Mouse (Mus musculus) neural tube, embryonic 15.5 days (tissue): Measurements from ENCODE around the gene Serpina1d. TPM values are rescaled to one million over a fixed set of nuclear protein-coding genes. Genes with fewer than 3 reads are reported as not detected.
"Not testable (repeated sequence)": the region's sequence is repeated elsewhere in the genome, so short reads cannot be mapped to it uniquely, and the experiment has no call there.

Experiments
- ATAC-seq: fragments of 200-750 bp; cut with Nextera tagmentation; 2 replicates; pipeline ENCODE4 v1.8.0; 2017; ENCODE audit warnings: mild to moderate bottlenecking, moderate TSS enrichment, moderate library complexity; ENCODE audit not compliant: low FRiP score
- H3K27ac ChIP-seq: fragments of 300-500 bp; sonication (generic); replicated peaks from 2 replicates; pipeline ENCODE4 v1.5.1; 2015; ENCODE audit warnings: mild to moderate bottlenecking, inconsistent platforms
- H3K27me3 ChIP-seq: fragments of 300-500 bp; sonication (generic); replicated peaks from 2 replicates; pipeline ENCODE4 v1.6.1; 2015; ENCODE audit warnings: inconsistent platforms
- H3K36me3 ChIP-seq: fragments of 300-500 bp; sonication (generic); 2 replicates; pipeline ENCODE4 v1.6.1; 2015; ENCODE audit warnings: inconsistent platforms
- H3K4me1 ChIP-seq: fragments of 300-500 bp; sonication (generic); 2 replicates; pipeline ENCODE4 v1.6.1; 2015; ENCODE audit warnings: inconsistent platforms
- H3K4me2 ChIP-seq: fragments of 300-500 bp; sonication (generic); 2 replicates; pipeline ENCODE4 v1.6.1; 2015; ENCODE audit warnings: inconsistent platforms, mild to moderate bottlenecking, moderate library complexity
- H3K4me3 ChIP-seq: fragments of 300-500 bp; sonication (generic); replicated peaks from 2 replicates; pipeline ENCODE4 v1.5.1; 2015; ENCODE audit warnings: mild to moderate bottlenecking, inconsistent platforms
- H3K9ac ChIP-seq: fragments of 300-500 bp; sonication (generic); replicated peaks from 2 replicates; pipeline ENCODE4 v1.6.1; 2015; ENCODE audit warnings: mild to moderate bottlenecking, inconsistent platforms
- H3K9me3 ChIP-seq: fragments of 300-500 bp; sonication (generic); replicated peaks from 2 replicates; pipeline ENCODE4 v1.6.1; 2016; ENCODE audit warnings: inconsistent platforms
- WGBS: fragments of 180-500 bp; shearing (Covaris S2); methylation state at CpG from one replicate; pipeline ENCODE4 v1.1.7; 2015; ENCODE audit warnings: mixed read lengths; 5-methylcytosine and 5-hydroxymethylcytosine counted together
- polyA plus RNA-seq: library from polyadenylated mRNA; unstranded; fragments of >200 nt; fragmentation: Nextera tagmentation; extraction: Ambion mirVana; gene quantifications from 2 replicates; pipeline ENCODE4 v1.2.1, GENCODE M21; 2015

Gene Serpina1d
- polyA plus RNA-seq = 0.15 and 0.68 TPM in 2 replicates

DNA sequence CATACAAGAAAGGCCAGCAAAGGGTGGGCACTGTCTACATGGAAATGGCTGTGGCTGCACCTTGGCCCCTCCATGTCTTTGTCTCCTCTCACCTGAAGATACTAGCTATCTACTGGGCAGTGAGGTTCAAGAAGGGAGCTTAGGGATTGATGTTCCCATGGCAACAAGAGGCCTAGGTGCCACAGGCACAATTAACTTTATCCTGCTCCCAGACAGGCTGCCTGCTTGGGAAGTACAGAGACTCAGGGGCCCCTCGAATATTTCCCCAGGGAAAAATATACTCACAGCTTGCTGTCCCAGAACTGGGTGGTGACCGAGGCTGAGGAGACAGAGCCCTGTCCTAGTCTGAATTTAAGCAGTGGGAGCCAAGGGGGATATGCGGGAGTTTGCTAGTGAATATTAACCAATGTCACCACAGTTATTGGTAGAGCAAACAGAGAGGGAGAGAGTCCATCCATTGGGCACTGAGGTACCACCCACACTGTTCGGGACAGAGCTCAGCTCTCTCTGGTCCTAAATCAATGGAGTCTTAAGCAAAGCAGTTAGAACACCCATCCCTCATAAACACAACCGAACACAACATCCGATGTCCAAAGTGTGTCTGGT, at the start of gene Serpina1d:
Serpina1d (minus strand) TSS at position 347 of the 606 bp plus-strand sequence.
- H3K9ac ChIP-seq, H3K27ac ChIP-seq, H3K9me3 ChIP-seq, H3K27me3 ChIP-seq, H3K4me1 ChIP-seq, H3K36me3 ChIP-seq, ATAC-seq, H3K4me3 ChIP-seq, H3K4me2 ChIP-seq: not testable (repeated sequence)
- 85% methylated on average over 6 of the region's 6 CpGs for WGBS

DNA sequence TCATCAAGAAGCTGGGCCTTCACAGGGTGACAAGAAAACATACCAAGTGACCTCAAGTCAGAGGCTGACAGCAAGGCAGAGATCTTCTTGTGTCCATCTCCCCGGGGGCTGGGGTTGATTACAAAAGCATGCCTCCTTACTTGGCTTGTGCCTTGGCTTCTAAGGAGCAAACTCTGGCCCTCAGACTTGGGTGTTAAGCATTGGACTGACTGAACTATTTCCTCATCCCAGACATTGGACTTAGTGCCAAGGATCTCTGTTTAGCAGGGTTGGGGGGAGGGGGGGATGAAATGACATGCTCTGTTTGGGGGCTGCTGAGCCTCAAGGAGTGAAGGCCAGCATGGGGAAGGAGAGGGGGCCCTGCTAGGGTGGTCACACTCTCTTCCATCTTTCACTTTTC, 2.8 kb downstream of the Serpina1d start:
- H3K9ac ChIP-seq, H3K27me3 ChIP-seq, H3K4me1 ChIP-seq, H3K4me2 ChIP-seq, H3K9me3 ChIP-seq, H3K36me3 ChIP-seq, ATAC-seq, H3K27ac ChIP-seq, H3K4me3 ChIP-seq: not testable (repeated sequence)
- WGBS = 85% methylated on average over 1 of the region's 1 CpGs

DNA sequence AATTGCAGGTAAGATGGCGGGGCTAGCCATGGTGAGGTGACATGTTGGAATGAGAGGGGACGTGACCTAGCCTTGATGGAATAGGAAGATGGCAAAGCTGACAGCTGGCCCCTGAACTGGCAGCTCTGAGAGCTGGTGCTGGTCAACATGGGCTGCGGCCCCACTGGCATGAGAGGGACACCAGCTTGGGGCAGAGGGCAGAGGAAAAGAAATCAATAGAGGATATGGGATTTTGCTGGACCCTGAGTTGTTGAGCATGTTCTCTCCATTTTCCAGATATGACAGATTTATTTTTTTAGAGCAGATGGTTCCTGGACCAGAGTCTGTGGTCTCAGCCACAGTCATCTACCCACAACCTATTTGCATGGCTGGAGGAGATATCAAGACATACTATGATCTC, 10.3 kb downstream of the Serpina1d start:
- H3K27me3 ChIP-seq, H3K27ac ChIP-seq, H3K36me3 ChIP-seq, ATAC-seq, H3K9me3 ChIP-seq, H3K4me2 ChIP-seq, H3K9ac ChIP-seq, H3K4me1 ChIP-seq, H3K4me3 ChIP-seq: not testable (repeated sequence)
- WGBS = 85% methylated on average over 3 of the region's 3 CpGs

DNA sequence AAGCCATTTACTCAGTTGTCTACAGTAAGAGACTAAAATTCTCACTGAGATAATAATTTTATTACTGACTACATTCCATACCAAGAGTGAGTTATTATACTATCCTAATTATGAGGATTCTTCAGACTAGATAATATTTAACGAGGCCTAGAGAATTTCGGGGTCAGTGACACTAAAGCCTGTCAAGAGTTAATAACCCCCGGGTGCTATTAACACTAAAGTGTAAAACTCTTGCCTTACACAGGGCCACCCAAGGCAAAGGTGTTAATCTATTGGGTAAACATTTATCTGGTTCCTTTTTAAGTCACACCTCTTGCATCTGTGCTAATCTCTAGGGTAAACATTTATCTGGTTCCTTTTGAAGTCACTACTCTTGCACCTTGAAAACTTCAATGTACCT, 13.1 kb downstream of the Serpina1d start:
- 92% methylated on average over 3 of the region's 3 CpGs for WGBS
- H3K9me3 ChIP-seq, H3K4me1 ChIP-seq, H3K4me2 ChIP-seq, H3K27ac ChIP-seq, H3K36me3 ChIP-seq, H3K4me3 ChIP-seq, H3K9ac ChIP-seq, H3K27me3 ChIP-seq, ATAC-seq: not testable (repeated sequence)

DNA sequence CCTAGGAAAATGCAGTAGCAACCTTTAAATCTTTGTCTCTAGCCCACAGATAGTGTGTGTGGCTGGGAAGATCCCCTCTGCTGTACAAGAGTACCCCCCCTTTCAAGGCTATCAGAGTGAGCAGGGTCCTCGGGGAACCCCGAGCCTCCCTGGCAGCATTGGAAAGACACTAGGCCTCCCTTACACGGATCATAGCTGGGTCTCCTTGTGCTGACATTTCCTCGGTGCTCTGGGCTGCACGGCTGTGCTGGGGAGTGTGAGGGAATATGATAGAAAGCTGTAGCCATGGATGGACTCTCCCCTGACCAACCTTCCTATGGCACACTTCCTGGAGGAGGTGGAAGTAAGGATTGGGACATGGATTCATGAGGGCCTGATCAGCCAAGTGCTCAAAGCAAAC, 27.4 kb downstream of the Serpina1d start:
- not testable (repeated sequence) for H3K27me3 ChIP-seq, H3K36me3 ChIP-seq, H3K4me1 ChIP-seq, H3K4me3 ChIP-seq, H3K4me2 ChIP-seq, H3K9me3 ChIP-seq, ATAC-seq, H3K9ac ChIP-seq, H3K27ac ChIP-seq
- 84% methylated on average over 5 of the region's 5 CpGs for WGBS

DNA sequence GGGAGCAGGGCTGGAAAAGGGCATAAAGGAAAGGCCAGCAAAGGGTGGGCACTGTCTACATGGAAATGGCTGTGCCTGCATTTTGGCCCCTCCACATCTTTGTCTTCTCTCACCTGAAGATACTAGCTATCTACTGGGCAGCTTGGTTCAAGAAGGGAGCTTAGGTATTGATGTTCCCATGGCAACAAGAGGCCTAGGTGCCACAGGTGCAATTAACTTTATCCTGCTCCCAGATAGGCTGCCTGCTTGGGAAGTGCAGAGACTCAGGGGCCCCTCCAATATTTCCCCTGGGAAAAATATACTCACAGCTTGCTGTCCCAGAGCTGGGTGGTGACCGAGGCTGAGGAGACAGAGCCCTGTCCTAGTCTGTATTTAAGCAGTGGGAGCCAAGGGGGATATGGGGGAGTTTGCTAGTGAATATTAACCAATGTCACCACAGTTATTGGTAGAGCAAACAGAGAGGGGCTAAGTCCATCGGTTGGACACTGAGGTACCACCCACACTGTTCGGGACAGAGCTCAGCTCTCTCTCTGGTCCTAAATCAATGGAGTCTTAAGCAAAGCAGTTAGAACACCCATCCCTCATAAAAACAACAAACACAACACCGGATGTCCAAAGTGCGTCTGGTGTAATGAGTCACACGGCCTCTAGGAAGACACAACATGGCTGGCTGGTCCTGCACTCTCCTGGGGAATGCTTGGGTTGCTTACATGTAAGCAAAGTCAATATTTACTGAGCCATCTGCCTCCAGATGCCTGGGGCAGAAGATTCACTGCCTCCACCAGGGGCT, 35.4 kb downstream of the Serpina1d start:
- not testable (repeated sequence) for H3K4me3 ChIP-seq, ATAC-seq, H3K27me3 ChIP-seq, H3K9me3 ChIP-seq, H3K9ac ChIP-seq, H3K27ac ChIP-seq, H3K4me2 ChIP-seq, H3K36me3 ChIP-seq, H3K4me1 ChIP-seq
- WGBS = 91% methylated on average over 6 of the region's 6 CpGs

DNA sequence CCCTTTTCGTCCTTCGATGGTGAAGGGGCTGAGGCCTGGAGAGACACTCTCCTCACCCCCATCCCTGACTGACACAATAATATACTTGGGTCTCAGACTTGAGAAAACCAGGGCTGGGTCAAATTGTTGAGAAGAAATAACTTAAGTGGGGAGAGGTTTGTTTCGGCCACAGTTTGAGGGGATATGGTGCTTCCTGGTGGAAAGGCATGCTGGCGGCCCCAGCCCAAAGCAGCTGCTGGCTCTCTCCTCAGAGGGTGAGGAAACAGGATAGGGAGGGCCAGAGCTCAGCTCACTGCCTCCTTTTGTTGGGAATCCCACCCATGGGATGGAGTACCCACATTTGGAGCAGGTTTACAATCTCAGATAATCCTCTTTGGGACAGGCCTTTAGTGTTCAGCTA, 37.8 kb downstream of the Serpina1d start:
- not testable (repeated sequence) for H3K36me3 ChIP-seq, H3K4me1 ChIP-seq, H3K4me3 ChIP-seq, H3K9ac ChIP-seq, H3K27me3 ChIP-seq, H3K27ac ChIP-seq, H3K4me2 ChIP-seq, ATAC-seq, H3K9me3 ChIP-seq
- WGBS = 92% methylated on average over 4 of the region's 4 CpGs

DNA sequence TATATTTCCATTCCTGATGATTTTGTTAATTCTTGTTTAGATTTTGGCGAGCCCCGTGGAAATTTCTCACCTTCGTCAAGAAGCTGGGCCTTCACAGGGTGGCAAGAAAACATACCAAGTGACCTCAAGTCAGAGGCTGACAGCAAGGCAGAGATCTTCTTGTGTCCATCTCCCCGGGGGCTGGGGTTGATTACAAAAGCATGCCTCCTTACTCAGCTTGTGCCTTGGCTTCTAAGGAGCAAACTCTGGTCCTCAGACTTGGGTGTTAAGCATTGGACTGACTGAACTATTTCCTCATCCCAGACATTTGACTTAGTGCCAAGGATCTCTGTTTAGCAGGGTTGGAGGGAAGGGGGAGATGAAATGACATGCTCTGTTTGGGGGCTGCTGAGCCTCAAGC, 38.3 kb downstream of the Serpina1d start:
- H3K27me3 ChIP-seq, ATAC-seq, H3K4me3 ChIP-seq, H3K4me1 ChIP-seq, H3K36me3 ChIP-seq, H3K27ac ChIP-seq, H3K4me2 ChIP-seq, H3K9ac ChIP-seq, H3K9me3 ChIP-seq: not testable (repeated sequence)
- WGBS = 89% methylated on average over 4 of the region's 4 CpGs

Other genes starting within 250 kb of the Serpina1d start
- gene Ppp4r4, start 241.3 kb downstream of the Serpina1d start, polyA plus RNA-seq = 2.8 and 3.2 TPM in 2 replicates
- 0.04 and 0.24 TPM in 2 replicates for gene Serpina10, start 142.1 kb downstream of the Serpina1d start, polyA plus RNA-seq
- gene Serpina6, start 116.4 kb downstream of the Serpina1d start, polyA plus RNA-seq = 0.42 and 3.6 TPM in 2 replicates
- gene Serpina16, start 97.5 kb downstream of the Serpina1d start, polyA plus RNA-seq = 0.09 TPM in 1 of 2 replicates, not detected in the other
- not detected in 2 replicates for gene Serpina1f, start 78.1 kb downstream of the Serpina1d start, polyA plus RNA-seq
- gene Serpina1b, start 56.8 kb upstream of the Serpina1d start, polyA plus RNA-seq = 0.45 and 7.4 TPM in 2 replicates
- gene Serpina1a, start 90.0 kb upstream of the Serpina1d start, polyA plus RNA-seq = 0.13 and 3.6 TPM in 2 replicates
- gene Serpina1c, start 131.3 kb upstream of the Serpina1d start, polyA plus RNA-seq = 0.13 and 2.2 TPM in 2 replicates
- gene Serpina1e, start 185.4 kb upstream of the Serpina1d start, polyA plus RNA-seq = 0.24 and 0.32 TPM in 2 replicates
- gene Serpina11, start 216.4 kb upstream of the Serpina1d start, polyA plus RNA-seq = not detected in 2 replicates
- gene Serpina9, start 240.2 kb upstream of the Serpina1d start, polyA plus RNA-seq = 0.73 TPM in 1 of 2 replicates, not detected in the other